Mouse (Mus musculus): ENCODE results near the gene Szrd1. TPM values are rescaled to one million over a fixed set of nuclear protein-coding genes. Genes with fewer than 3 reads are reported as not detected.

Gene Szrd1
- 100 to 1,000 TPM; 164 to 177 TPM for total RNA-seq (2021)
- long read RNA-seq, experiment 1, partial matches to known transcripts: 1 of 10 reads
- long read RNA-seq, experiment 1, other reads (novel, unspliced or antisense): 5 of 10 reads
- long read RNA-seq, experiment 2, transcript Szrd1-203 (4 exons, 3,244 nt): major isoform, 8 of 16 reads
- long read RNA-seq, experiment 2, partial matches to known transcripts: 1 of 16 reads
- long read RNA-seq, experiment 2, other reads (novel, unspliced or antisense): 3 of 16 reads

DNA sequence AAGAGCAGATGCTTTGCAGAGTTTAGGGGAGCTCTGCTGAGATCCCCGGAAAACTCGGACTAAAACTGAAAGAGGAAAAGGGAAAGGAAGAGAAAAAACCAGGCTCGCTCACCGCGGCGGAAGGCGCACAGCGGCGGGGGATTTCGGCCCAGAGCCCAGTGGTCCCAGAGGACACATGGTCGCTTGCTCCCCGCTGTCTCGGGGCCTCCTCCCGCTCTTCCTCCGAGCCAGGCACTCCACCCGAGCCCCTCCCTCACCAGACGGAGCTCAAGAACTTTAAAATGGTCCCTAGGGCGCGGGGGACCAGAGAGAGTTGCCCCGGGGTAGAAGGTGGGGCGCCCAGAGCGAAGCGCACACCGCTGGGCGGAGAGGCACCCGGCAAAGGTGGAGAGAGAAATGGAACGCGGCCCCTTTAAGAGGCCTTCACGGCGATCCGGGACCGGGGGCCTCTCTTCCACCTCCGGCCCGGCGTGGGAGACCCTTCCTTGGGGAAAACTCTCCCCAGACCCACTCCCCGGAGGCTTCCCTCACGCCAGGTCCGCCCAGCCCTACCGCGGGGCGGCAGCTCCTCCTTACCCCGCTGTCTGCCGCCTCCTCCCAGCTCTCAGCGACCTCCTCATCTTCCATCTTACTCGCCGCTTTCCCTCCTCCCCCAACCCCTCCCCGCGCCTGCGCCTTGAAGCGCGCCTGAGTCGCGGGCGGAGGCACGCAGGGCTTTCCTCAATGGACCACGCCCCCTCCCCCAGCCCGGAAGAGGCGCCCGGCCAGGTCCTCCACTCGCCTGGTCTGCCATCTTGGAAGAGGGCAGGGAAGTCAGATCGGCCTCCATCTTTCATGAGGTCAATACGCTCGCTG lies at the start of gene Szrd1:
Szrd1 (minus strand) TSS at position 660 of the 855 bp plus-strand sequence.
- peak; percentile 98 to 99 for DNase-seq (ENCODE audit: low spot score in 2 of 2)

DNA sequence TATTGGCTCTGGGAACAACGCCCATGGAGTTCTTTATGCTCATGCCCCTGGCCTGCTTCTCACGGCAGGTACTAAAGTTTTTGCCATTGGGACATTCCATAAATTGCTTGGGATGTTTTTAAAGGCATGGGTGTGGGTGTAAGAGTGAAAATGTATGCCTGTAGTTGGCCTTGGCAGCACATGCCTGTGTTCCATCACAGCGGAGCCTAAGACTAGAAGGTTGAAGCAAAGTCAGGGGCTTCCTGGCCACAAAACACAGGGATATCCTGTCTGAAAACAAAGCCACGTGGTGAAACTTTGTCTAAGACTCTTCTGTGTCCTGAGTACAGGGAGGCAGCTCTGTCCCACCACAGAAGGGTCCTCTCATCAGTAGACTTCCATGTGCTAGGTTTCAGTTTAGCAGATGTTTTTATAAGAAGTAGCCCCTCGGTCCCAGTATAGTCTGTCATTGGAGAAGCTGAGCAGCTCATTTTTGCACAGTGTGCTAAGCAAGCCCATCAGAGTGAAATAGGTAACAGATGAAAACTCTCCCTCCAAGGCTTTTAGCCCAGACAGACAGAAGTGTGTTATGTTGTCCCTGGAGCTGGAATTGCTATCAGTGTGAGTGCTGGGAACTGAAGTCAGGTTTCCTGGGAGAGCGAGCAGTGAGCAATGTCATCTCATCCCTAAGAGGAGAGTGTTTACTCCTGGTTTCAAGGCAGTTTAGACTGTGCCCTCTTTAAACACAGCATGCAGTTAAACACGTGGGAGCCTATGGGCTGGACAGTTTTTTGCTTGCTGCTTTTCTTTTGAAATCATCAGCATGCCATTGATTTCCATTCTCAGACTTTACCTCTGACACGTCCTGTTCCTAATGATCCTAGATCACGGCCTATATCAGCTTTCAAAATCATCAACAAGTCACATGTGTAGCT lies 47.6 kb upstream of the Szrd1 start:
- DNase-seq (ENCODE audit: low spot score in 2 of 2): no peak

DNA sequence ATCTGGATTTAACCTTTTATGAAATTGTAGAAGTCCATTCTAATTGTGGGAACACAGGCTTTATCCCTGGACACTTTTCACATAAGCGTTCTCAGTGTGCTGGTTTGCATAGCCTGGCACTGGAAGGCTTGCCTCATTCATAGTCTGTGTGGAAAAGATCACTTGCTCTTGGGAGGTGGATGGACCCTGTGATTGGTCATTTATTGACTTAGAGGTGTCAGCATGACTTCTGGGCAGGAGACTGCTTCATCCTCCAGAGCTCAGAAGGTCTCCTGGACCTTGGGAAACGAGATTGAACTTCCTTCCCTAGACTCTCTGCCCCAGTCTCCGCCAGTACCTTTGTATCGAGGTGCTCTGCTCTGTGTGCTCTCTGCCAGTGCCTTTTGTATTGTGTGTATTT lies 44.9 kb upstream of the Szrd1 start:
- DNase-seq (ENCODE audit: low spot score in 2 of 2): no peak

DNA sequence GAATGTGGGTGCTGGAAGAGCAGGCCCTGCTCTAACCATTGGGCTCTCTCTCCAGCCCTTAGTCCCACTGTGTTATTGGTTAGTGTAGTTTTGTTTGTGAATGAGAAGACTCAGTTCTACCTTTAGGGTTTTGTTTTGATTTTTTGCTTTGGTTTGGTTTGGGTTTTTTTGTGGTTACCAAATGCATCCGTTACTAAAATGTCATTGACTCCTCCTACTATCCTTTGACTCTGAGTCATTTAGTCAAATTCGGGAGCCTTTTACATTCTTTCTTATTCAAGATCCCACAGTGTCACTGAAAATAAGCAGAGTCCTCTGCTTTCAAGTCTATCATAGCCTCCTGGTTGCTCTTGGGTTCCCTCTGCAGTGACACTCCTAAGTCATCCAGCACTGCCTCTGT lies 44.4 kb upstream of the Szrd1 start:
- no peak for DNase-seq (ENCODE audit: low spot score in 2 of 2)

DNA sequence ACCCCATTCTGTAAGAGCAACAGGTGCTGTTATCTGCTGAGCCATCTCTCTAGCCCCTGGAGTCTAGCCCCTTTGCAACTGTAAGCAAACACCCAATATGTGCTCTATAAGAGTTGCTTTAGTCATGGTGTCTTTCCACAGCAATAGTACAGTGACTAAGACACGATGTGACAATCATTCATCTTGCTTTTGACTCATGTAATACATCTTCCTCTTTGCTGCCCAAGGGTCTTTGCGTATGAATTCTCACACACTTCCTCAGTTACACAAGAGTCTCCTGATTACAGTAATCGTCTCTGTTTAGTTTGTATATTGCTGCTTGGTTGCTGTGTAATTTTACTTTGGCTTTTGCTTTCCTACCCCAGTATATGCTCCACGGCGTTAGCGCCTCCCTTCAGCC lies 42.4 kb upstream of the Szrd1 start:
- no peak for DNase-seq (ENCODE audit: low spot score in 2 of 2)

DNA sequence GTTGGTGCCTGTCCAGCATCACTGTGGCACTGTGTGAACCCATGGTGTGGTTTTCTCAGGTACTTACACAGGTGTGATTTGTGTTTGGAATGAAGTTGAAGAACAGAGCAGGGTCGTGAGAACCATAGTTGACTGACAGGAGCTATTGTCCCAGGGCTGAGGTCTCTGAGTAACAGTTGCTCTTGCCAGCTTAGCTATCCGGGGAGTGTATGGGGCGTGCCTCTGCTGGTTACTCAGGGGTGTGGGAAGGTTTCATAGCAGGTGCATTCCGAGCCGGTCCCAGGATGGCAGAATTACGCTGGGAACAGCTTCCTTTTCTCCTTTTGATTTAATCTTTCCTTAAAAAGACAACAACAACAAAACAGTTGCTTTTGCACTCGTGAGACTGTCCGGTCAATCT lies 41.3 kb upstream of the Szrd1 start:
- DNase-seq (ENCODE audit: low spot score in 2 of 2): no peak

DNA sequence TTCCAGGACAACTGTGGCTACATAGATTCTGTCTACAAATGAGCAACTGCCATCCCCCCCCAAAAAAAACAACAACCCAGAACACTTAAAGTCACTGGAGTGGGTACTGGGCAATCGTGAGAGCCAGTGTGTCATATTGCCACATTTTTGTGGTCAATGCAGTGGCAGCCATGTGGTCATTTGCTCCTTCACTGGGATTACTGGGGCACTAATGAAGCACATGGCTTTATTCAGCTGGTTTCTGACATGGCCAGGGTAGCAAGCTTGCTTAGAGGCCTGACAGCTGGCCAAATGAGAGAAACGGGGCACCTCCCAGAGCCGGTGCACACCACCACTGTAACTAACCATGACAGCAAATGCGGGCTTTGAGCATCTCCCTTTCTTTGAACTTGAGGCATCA lies 38.9 kb upstream of the Szrd1 start:
- no peak for DNase-seq (ENCODE audit: low spot score in 2 of 2)

DNA sequence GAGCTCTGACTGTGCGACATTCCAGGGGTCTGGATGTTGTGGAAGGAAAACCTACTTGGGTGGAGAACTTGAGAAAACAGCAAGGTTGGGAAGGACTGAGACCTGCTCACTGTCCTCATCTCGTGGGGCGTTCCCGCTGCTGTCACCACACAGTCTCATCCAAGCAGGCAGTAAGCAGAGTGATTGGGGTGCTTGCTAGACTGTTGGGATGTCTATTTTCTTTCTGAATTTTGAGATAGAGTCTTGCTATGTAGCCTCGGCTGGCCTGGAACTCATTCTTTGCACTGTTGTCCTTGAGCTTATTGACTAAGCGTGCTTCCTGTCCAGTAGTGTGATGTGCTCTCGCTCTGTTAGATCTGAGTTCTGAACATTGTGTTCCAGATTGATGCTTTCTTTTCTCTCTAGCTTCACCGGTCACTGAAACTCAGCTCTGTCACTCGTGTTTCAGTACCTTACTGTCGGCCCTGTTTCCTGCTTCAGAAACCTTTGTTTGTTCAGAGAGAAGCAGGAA lies 36.8 kb upstream of the Szrd1 start:
- no peak for DNase-seq (ENCODE audit: low spot score in 2 of 2)

DNA sequence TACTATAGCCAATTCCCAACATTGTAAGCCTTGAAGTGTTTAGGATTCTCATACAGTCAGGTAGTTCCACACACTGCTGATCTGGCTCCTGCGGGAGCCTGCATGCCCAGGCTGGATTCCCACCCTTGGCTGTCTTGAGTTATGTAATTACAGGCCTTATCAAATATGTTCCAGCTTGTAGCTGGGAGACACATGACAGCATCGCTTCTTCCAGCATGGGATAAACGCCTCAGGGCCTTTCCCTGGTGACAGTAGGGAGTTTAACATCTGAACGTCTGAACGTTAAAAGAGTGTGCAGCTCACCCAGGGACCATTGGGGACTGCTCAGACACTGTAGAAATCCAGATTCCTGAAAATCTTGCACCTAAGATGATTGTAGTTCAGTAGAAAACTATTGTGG lies 36.2 kb upstream of the Szrd1 start:
- DNase-seq (ENCODE audit: low spot score in 2 of 2): no peak

GRCm38 (mm10) chr4:141172121-141172520 lies 32.5 kb upstream of the Szrd1 start:
- no peak for DNase-seq (ENCODE audit: low spot score in 2 of 2)

DNA sequence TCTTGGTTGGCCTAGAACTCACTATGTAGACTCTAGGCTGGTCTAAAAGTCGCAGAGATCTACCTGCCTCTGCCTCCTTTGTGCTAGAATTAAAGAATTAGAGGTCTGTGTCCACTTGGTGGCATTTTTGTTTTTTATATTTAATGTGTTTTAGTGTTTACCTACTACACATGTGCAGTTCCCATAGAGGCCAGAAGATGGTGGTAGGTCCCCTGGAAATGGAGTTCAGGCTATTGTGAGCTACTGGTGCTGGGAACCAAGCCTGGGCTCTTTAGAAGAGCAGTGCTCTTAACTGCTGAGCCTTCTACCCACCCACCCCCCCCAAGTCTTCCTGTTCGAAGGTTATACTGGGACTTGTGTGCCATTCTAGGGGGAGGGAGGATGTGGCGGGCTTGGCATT lies 27.6 kb upstream of the Szrd1 start:
- DNase-seq (ENCODE audit: low spot score in 2 of 2): no peak

GRCm38 (mm10) chr4:141165744-141166292 lies 26.2 kb upstream of the Szrd1 start:
- DNase-seq (ENCODE audit: low spot score in 2 of 2): no peak

GRCm38 (mm10) chr4:141163729-141164128 lies 24.2 kb upstream of the Szrd1 start:
- no peak for DNase-seq (ENCODE audit: low spot score in 2 of 2)

GRCm38 (mm10) chr4:141161699-141162208 lies 22.2 kb upstream of the Szrd1 start:
- DNase-seq (ENCODE audit: low spot score in 2 of 2): no peak

DNA sequence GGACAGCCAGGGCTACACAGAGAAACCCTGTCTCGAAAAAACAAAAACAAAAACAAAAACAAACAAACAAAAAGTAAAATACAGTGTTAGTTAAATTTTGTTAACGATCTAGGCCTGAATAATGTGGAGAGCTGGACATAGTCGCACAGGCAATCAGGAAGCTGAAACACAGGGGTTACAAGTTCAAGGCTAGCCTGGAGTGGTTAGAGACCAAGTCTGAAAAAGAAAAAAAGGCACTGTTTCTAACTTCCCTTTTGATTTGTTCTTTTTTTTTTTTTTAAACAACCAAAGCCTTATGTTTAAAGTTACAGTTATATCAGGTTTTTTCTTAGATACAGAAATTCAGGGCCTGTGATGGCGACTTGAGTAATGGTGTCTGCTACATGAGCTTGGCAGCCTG lies 20.6 kb upstream of the Szrd1 start:
- no peak for DNase-seq (ENCODE audit: low spot score in 2 of 2)

DNA sequence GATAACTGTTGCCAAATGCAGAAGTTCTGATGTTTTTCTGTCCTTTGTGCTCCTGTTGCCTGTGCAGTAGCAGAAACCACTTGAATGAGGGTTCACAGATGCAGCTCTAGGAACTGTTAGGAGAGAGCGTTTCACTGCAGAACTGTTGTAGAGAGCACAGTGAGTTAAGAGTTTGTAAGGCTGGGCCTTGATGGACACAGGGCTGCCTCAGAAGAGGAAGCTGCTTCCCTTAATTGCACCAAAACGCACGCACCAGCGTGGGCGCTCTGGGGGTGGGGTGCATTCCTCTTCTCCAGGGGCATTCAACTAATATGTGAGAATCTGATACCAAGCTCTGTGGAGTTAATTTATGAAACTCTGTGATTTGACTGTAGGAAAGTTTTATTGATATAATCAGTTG lies 20.1 kb upstream of the Szrd1 start:
- DNase-seq (ENCODE audit: low spot score in 2 of 2): no peak

GRCm38 (mm10) chr4:141159093-141159492 lies 19.5 kb upstream of the Szrd1 start:
- no peak for DNase-seq (ENCODE audit: low spot score in 2 of 2)

- no peak for DNase-seq (ENCODE audit: low spot score in 2 of 2)
Observed at GRCm38 (mm10) chr4:141158609-141159008, 19.0 kb upstream of the Szrd1 start.

DNA sequence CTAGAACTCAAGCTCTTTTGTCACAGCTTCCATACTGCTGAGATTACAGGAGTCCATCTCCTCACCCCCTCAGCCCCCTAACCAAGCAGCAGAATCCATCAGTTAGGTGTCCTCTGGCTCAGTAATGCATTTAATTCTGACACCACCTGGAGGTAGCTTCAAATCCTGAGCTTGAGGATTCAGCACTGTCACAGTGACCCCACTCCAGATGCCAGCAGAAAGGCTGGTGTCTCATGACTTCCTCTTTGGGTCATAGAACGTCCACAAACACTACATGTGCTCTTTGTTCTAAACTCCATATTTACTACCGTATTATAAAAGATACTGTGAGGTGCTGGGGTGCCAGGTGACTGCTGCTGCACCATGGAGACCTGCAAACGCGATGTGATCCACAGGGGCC lies 17.9 kb upstream of the Szrd1 start:
- DNase-seq (ENCODE audit: low spot score in 2 of 2): no peak

GRCm38 (mm10) chr4:141149116-141149515 lies 9.5 kb upstream of the Szrd1 start:
- no peak for DNase-seq (ENCODE audit: low spot score in 2 of 2)

Measured in gastrocnemius, postnatal 4 days (tissue).